Mouse (Mus musculus) hematopoietic multipotent progenitor cell, adult 10-12 weeks (in vitro differentiated cells): ENCODE measurements around the gene Kpnb1. TPM values are rescaled to one million over a fixed set of nuclear protein-coding genes. Genes with fewer than 3 reads are reported as not detected.

Experiments
- polyA plus RNA-seq: library from polyadenylated mRNA; stranded (reverse); fragments of >175 nt; gene quantifications from 2 replicates; pipeline ENCODE4 v1.2.3, GENCODE M21; 2012; ENCODE audit warnings: low replicate concordance

Kpnb1 gene
- 17.7 and 26.9 TPM in 2 replicates for polyA plus RNA-seq

GRCm38 (mm10) chr11:97187764-97188642 lies at the start of gene Kpnb1:
Gene Kpnb1 (minus strand): TSS chr11:97187881.

DNA sequence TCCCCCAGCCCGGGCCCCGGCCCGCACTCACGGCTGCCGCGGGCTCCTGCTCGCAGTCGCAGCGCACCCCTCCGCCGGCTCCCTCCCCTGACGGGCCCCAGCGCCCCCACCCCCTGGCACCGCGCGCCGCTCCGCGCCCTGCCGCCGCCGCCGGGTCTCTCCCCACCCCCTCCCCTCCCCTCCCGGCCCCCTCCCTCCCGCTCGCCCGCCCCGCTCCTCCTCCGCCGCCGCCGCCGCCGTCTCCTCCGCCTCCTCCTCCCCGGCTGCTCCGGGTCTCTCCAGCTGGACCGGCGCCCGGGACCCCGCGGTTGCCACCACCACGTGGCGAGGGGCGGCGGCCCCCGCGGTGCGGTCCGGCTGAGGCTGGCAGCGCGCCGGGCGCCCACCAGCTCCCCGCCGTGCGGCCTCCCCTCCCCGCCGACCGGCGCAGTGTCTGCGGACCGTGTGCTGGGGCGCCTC lies 36.3 kb downstream of the Kpnb1 start, which contains the start of gene Tbkbp1:
Gene Tbkbp1 (minus strand): TSS at position 153 of the 459 bp plus-strand sequence.

GRCm38 (mm10) chr11:97114671-97115601 lies 72.7 kb downstream of the Kpnb1 start, which contains the start of gene Tbx21:
Gene Tbx21 (minus strand): TSS chr11:97115331.

Other genes with a start within 250 kb of the Kpnb1 start
- gene Pnpo, start 243.9 kb downstream of the Kpnb1 start, polyA plus RNA-seq = 9.4 and 20.6 TPM in 2 replicates
- 83.9 and 145 TPM in 2 replicates for gene Sp2, start 204.9 kb downstream of the Kpnb1 start, polyA plus RNA-seq
- 2.3 and 5.2 TPM in 2 replicates for gene Sp6, start 174.5 kb downstream of the Kpnb1 start, polyA plus RNA-seq
- 17.6 and 19.0 TPM in 2 replicates for gene Scrn2, start 157.9 kb downstream of the Kpnb1 start, polyA plus RNA-seq
- not detected in 2 replicates for gene Lrrc46, start 146.5 kb downstream of the Kpnb1 start, polyA plus RNA-seq
- gene Mrpl10, start 146.3 kb downstream of the Kpnb1 start, polyA plus RNA-seq = 39.2 and 57.7 TPM in 2 replicates
- 27.4 and 36.0 TPM in 2 replicates for gene Osbpl7, start 137.3 kb downstream of the Kpnb1 start, polyA plus RNA-seq
- 24.3 and 88.8 TPM in 2 replicates for gene Tbx21, start 72.5 kb downstream of the Kpnb1 start, polyA plus RNA-seq
- gene Tbkbp1, start 36.4 kb downstream of the Kpnb1 start, polyA plus RNA-seq = 15.4 and 60.6 TPM in 2 replicates
- gene Npepps, start 92.8 kb upstream of the Kpnb1 start, polyA plus RNA-seq = 26.5 and 35.4 TPM in 2 replicates
- gene Mrpl45, start 127.8 kb upstream of the Kpnb1 start, polyA plus RNA-seq = 2.9 and 5.0 TPM in 2 replicates
- 0.07 and 0.11 TPM in 2 replicates for gene Gpr179, start 164.2 kb upstream of the Kpnb1 start, polyA plus RNA-seq
- 5.4 and 8.4 TPM in 2 replicates for gene Socs7, start 174.7 kb upstream of the Kpnb1 start, polyA plus RNA-seq
- gene Arhgap23, start 227.7 kb upstream of the Kpnb1 start, polyA plus RNA-seq = 19.2 and 20.8 TPM in 2 replicates